Mouse (Mus musculus) gastrocnemius, postnatal 14 days (tissue): ENCODE data around the gene Hmgb3. TPM values are rescaled to one million over a fixed set of nuclear protein-coding genes. Genes with fewer than 3 reads are reported as not detected.

Experiments used
- DNase-seq: peaks from one replicate; pipeline ENCODE4 v3.0.0; 2021; ENCODE audit warnings: mixed read lengths
- intact Hi-C: fragments of 180-260 bp; cut with DNase I; formaldehyde crosslinking; loops from one replicate; pipeline ENCODE4 v1.15.1; 2025; ENCODE audit warnings: low total_unique reads
- microRNA-seq, 2 experiments: library from miRNA; unstranded; fragments of <30 nt; microRNA quantifications; one replicate each; pipeline ENCODE4 v1.2.0; 2021
- total RNA-seq, 2 experiments: library from RNA; stranded (reverse); gene quantifications; 2 replicates each; pipeline ENCODE4 v1.2.3; 2021

The Hmgb3 gene
- total RNA-seq, 2 experiments from 2014 or later = 14.2 to 16.7 TPM

- DNase-seq = no peak
- intact Hi-C loops = no loop called here
These were observed 5.1 kb downstream of the Hmgb3 start for GRCm38 (mm10) chrX:71560796-71561195.

GRCm38 (mm10) chrX:71573132-71573900 is 17.6 kb downstream of the Hmgb3 start:
- intact Hi-C loops = loop anchor here (10.0 kb wide), 1 partner anchor 519 kb away; the partner anchor contains the start of gene Mamld1
- DNase-seq = no peak

- DNase-seq = no peak
- intact Hi-C loops = loop anchor here (10.0 kb wide), 1 partner anchor 521 kb away; the partner anchor contains the start of gene Mamld1
These were observed 19.8 kb downstream of the Hmgb3 start for GRCm38 (mm10) chrX:71575550-71575949.

GRCm38 (mm10) chrX:71589181-71589580 is 33.5 kb downstream of the Hmgb3 start:
- intact Hi-C loops = no loop called here
- no peak for DNase-seq

GRCm38 (mm10) chrX:71601052-71601611 is 45.4 kb downstream of the Hmgb3 start:
- peak; percentile 35 for DNase-seq
- intact Hi-C loops = loop anchor here (5.0 kb wide), 1 partner anchor 174 kb away; no protein-coding TSS in a partner anchor

Small RNA genes within 50 kb of the gene (microRNA-seq; reads per million reads assigned to microRNA genes)
- 0 reads per million in 2 experiments for gene Gm23945

Other genes starting within 250 kb of the Hmgb3 start
- gene Mtmr1, start 191.2 kb upstream of the Hmgb3 start, total RNA-seq = 10 to 100 TPM; 19.4 to 24.3 TPM
- 10 to 100 TPM; 33.0 to 35.0 TPM for gene Cd99l2, start 63.1 kb upstream of the Hmgb3 start, total RNA-seq
- 1 to 10 TPM; 1.8 to 3.1 TPM for gene Gpr50, start 107.7 kb downstream of the Hmgb3 start, total RNA-seq